Mouse (Mus musculus): ENCODE data around the gene Zfp296.
A peak's percentile ranks its signal among the peaks of the same experiment; 100 is the strongest.
"Not testable (repeated sequence)": the region's sequence is repeated elsewhere in the genome, so short reads cannot be mapped to it uniquely, and the experiment has no call there.

Gene Zfp296

DNA sequence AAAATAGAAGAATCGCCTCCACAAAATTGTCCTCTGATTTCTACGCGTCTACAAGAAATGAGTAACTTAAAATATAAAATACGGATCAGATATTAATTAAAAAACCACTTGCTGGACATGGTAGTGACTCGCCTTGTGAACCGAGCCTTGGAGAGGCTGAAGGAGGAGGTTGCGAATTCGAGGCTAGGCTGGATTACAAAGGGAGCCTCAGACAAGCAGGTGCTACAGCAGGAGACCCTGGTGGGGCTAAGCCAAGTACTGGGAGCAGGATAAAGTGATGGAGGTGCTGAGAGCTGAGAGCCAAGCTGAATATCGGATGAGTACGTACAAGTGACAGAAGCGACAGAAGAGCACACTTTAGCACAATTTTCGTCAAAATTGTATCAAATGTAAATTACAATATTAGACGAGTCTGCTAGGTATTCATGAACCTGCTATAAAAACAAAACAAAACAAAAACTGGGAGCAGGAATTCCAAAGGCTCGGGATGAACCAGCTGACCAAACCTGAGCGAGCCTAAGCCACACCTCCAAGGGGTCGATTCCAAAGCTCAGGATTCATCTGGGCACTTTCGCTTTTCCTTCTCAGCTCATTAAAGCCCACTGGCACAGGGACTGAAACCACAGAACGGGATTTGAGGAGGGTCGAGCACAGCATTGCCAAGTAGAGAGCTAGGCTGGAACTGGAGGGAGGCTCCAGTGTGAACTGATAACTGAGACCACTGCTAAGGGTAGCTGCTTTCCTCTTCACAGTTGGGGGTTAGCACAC is 14.3 kb upstream of the Zfp296 start, which contains the start of gene Ppp1r37:
Ppp1r37 (minus strand) TSS at position 434 of the 768 bp plus-strand sequence.
- DNase-seq: no peak

DNA sequence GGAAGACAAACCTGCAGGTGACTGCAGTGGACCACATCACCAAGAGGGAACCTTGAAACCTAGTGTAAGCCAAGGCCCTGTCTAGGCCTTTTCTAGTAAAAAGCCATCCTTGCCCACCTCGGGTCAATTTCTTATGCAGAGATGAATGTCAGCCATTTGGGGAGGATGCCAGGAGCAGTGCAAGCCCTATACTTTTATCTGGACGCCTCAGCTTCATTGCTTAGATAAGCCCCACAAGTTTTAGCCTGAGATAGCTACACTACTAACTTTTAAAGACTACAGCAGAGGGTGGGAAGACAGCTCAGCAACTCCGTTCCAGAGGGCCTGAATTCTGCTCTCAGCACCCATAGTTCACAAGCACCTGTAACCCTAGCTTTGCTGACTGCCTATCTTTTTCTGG is 13.2 kb upstream of the Zfp296 start:
- DNase-seq: no peak

GRCm38 (mm10) chr7:19564455-19564854 is 12.6 kb upstream of the Zfp296 start:
- DNase-seq: no peak

- no peak for DNase-seq
Measured at GRCm38 (mm10) chr7:19565803-19566202, 11.3 kb upstream of the Zfp296 start.

DNA sequence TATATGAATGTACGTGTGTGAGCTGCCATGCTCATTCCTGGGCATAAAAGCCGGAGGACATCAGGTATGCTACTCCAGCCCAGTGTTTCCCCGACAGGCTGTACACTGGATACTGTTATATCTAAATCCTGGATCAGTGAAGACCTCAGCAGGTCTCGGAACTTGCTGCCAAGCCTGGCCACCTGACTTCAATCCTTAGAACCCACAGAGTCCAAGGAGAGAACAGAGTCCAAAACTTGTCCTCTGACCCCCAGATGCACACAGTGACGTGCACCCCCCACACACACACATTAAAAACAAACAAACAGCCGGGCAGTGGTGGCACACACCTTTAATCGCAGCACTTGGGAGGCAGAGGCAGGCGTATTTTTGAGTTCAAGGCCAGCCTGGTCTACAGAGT is 9.7 kb upstream of the Zfp296 start:
- DNase-seq: no peak

DNA sequence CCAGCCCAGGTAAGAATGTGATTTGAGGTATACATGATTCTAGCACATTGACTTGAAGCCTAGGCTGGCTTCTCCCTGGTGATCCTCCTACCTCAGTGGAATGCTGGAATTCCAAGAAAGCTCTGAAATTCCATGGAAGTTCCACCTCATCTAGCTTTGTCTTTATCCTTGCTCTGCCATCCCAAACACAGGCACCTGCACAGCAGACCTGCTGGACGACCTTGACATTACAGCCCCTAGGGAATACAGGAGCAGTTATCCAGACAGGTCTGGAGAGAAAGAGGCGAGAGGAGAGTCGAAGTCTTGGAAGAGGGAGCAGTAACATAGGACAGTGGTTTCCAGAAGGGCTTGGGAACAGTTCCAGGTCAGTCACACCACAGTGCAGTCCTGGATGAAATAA is 7.4 kb upstream of the Zfp296 start:
- DNase-seq: no peak

GRCm38 (mm10) chr7:19572926-19573775 is 3.9 kb upstream of the Zfp296 start:
- DNase-seq: peak; percentile 74

- DNase-seq: no peak
Measured at GRCm38 (mm10) chr7:19573776-19574140, 3.3 kb upstream of the Zfp296 start.

- DNase-seq: no peak
Measured at GRCm38 (mm10) chr7:19575559-19575958, 1.5 kb upstream of the Zfp296 start.

DNA sequence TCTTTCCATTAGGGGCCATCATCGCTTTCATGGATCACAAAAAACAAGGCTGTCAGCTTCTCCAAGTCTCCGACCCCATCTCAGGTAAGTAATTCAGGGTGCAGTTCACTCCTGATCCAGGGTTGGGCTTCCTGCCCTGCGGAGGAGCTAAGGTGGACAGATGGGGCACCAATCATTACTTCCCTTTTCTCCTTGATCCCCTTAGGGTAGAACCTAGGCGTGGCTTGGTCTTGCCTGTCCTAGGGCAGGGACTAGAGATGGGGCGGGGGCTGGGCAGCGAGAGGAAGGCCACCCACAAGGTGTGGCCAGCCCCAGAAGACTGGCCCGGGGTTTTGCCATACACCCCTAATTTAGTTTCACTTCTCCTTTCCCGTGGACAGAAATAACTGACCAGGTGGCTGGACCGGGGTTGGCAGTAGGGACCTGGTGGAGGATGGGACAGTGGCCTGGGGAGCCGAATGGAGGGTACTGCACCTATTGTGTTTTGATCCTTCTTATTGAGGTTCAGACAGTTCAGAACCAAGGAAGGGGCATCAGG is 859 bp downstream of the Zfp296 start:
- no peak for DNase-seq

DNA sequence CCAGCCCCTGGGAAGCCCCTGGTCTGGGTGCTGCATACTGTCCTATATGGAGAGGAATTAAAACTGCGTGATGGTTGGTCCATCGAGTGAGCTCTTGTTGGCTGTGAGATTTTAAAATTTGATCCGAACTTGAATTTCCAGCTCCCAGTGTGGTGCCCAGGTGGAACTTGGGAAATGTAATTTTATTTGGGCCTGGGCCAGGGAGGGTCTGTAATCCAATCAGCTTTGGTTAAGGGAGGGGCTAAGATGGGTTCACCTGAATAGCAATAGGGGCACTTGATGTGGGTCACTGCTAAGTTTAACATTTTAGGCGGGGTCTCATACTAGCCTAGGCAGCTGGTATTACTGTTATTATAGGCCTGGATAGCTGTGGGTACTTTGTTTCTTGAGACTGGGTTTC is 1.3 kb downstream of the Zfp296 start:
- no peak for DNase-seq

GRCm38 (mm10) chr7:19579751-19580150 is 2.7 kb downstream of the Zfp296 start:
- DNase-seq: no peak

- no peak for DNase-seq
Measured at GRCm38 (mm10) chr7:19580634-19581033, 3.5 kb downstream of the Zfp296 start.

DNA sequence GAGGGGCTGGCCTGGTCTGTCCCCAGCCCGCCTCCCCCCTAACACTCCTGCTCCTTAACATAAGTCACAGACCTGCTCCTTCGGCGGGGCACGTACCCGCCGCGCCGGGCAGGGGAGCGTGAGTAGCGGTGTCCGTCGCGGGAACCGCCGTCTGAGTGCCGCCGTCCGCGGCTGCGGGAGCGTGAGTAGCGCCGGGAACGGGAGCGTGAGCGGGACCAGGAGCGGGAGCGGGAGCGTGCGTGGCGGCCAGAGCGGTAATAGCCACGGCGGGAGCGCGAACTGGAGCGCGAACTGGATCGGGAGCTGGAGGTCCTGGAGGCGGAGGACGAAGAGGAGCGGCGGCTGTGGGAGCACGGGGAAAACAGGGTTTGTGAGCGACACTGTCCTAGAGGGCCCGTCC is 9.2 kb downstream of the Zfp296 start:
- no peak for DNase-seq

DNA sequence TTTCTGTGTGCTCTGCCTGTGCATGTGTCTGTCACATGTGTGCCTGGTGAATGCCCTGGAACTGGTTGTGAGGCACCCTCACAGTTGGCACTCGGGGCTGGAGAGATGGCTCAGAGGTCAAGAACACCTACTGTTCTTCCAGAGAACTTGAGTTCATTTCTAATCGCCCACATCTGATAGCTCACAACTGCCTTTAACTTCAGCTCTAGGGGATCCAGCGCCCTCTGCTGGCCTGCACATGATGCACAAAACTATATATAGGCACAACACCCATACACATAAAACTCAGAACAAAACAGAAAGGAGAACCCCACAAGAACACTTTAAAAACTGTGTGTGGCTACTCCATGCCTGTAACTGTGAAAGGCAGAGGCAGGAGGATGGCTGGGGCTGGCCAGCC is 12.1 kb downstream of the Zfp296 start:
- peak; percentile 50 for DNase-seq

- DNase-seq: peak; percentile 82
Measured at GRCm38 (mm10) chr7:19589917-19590316, 12.8 kb downstream of the Zfp296 start.

- no peak for DNase-seq
Measured at GRCm38 (mm10) chr7:19593061-19593730, 16.1 kb downstream of the Zfp296 start.

DNA sequence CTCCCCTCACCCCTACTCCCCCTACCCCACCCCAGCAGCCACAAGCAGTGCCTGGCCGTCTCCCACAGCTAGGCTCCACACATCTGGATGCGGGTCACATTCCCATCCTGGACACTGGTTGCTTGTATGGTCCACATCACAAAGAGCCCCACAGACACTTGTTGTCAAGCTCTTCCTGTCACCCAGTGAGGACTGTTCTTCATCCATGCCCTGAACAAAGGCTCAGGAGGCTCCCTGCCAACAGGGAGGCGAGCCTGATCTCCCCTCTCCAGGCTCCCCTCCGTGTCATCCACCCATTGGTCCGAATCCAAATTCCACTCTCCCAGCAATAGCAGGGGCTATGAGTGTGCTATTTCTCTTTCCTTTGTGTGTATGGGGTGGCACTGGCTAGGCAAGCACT is 23.5 kb downstream of the Zfp296 start:
- DNase-seq: peak; percentile 54

GRCm38 (mm10) chr7:19603055-19603454 is 26.0 kb downstream of the Zfp296 start:
- DNase-seq: no peak

DNA sequence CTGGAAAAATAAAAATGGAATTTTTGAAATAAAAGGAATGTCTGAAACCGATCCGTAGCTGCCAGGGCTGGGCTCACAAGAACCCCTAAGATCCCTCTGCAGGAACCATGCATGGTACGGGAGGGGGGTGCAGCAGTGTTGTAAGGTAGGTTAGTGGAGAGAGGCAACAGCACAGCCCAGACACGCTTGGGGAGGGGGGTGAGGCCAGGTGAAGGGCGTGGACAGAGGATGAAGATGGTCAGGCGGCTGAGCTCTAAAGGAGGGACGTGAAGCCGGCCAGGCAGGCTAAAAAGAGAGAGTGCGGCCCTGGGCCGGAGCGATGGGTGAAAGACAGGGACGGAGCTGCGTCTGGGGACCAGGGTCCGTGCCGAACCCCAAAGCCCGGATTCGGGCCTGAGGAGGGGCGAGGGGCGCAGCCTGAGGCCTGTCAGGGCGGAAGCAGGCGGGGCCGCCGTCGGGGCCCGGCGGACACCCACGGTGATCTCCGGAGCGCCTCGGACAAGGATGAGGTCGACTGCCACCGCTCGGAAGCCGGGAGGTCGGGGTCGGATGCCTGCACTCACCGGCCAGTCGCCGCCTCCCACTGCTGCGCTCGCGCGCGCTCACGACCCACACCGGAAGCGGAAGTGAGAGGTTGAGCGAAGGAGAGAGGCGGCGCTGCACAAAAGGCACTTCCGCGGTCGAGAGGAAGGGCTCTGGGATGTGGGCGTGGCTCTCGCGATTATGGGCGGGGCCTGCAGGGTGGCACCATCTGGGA is 26.9 kb downstream of the Zfp296 start, which contains the start of gene Clasrp:
Clasrp (minus strand) TSS at position 638 of the 757 bp plus-strand sequence.
- DNase-seq: peak; percentile 96

DNA sequence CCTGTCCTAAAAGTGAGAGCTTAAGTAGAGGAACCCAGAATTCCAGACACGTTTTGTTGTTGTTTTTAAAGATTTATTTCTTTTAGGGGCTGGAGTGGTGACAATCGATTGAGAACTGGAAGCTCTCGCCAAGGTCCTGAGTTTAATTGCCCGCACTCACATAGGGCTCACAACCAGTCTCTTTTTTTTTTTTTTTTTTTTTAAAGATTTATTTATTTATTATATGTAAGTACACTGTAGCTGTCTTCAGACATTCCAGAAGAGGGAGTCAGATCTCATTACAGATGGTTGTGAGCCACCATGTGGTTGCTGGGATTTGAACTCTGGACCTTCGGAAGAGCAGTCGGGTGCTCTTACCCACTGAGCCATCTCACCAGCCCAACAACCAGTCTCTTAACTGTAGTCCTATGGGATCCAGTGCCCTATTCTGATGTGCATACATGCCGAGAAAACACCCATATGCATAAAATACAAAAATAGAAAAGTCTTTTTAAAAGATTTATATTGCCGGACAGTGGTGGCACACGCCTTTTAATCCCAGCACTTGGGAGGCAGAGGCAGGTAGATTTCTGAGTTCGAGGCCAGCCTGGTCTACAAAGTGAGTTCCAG is 27.6 kb downstream of the Zfp296 start:
- DNase-seq: not testable (repeated sequence)

GRCm38 (mm10) chr7:19607291-19607690 is 30.2 kb downstream of the Zfp296 start:
- no peak for DNase-seq

Data from right cerebral cortex, adult 18-20 months (tissue).